Mouse (Mus musculus): ENCODE data around the gene C1qtnf1.
A peak's percentile ranks its signal among the peaks of the same experiment; 100 is the strongest.
"Not testable (repeated sequence)": the region's sequence is repeated elsewhere in the genome, so short reads cannot be mapped to it uniquely, and the experiment has no call there.

C1qtnf1 gene

DNA sequence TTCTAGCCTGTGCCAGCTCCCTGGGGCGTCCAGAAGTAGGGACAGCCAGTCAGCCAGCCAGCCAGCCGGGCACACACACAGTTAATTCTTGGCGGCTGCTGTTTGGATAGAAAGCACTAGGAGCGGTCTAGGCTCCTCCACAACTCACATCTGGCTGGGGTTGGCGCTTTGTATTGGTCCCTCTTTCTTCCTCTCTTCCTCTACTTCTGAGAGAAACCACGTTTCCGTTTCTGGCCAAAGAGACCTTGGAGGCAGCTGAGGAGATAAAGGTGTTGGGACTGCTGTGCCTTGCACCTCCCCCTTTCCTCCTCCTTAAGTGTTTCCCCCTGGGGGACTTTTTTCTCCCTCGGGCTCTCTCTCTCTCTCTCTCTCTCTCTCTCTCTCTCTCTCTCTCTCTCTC, at the start of gene C1qtnf1:
Gene C1qtnf1, plus strand, starts transcription at position 218 of the 400 bp plus-strand sequence.
- DNase-seq (ENCODE audit: low read depth, low spot score), result no peak

DNA sequence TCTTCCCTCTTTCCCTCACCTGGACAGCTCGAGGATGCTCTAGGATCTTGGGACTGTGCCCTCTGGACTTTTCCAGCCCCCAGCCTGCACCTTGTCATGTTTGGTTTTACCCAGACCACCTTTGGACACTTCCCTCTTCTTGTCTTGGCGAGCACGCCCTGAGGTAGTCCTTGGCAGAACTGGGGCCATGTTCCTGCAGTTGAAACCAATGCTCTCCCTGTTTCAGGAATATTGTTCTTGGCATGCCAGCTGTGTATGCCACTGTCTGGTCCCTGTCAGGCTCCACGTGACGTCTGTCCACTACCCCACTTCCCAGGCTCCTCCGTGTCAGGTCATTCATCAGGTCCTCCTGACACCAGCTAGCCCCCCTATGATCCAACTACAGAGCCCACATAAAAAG, 49.3 kb upstream of the C1qtnf1 start:
- no peak for DNase-seq (ENCODE audit: low read depth, low spot score)

DNA sequence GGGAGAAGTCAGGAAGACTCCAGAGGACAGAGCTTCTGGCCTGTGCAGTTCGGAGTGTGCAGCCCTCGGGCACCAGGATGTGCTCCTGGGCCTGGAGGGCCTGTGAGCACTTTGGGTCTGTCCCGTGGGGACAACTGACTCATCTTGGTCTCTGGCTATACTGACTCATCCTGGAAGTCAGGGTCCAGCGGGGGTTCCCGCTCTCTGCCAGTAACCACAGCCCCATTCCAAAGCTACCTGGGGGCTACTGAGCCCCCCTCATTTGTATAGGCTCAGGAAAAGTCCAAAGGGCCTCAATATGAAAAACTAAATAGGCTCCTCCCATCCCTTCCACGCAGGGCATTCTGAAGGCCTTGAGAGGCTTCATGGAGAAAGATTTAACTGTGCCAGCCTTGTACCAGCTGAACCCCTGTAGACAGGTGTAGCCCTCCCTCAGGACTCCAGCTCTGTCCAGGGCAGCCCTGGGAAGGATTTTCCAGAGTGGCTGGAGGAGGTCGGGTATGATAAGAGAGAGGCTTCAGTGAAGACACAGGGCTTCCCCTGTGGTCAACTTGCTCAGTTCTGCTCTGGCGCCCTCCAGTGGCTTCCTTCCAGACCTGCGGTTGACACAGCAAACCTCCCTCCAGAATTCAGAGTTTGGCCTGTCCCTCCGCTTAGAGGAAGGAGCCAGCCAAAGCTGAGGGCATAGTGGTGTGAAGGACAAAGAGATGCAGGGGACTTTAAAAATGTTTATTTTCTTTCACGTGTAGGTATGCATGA, 48.6 kb upstream of the C1qtnf1 start:
- peak; percentile 81 for DNase-seq (ENCODE audit: low read depth, low spot score)

DNA sequence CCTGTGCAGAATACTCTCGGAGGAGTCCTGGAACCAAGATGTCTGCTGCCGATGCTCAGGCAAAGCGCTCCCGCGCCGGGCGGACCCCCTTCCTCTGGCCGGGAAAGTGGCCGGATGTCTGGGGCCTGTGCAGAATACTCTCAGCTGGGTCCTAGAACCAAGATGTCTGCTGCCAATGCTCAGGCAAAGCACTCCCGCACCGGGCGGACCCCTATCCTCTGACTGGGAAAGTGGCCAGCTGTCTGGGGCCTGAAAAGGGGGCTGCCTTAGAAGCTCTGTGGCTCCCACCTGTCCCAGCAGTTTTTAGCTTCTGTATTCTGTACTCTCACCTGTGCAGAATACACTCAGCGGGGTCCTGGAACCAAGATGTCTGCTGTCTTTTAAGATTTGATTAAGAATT, 40.2 kb upstream of the C1qtnf1 start:
- not testable (repeated sequence) for DNase-seq (ENCODE audit: low read depth, low spot score)

DNA sequence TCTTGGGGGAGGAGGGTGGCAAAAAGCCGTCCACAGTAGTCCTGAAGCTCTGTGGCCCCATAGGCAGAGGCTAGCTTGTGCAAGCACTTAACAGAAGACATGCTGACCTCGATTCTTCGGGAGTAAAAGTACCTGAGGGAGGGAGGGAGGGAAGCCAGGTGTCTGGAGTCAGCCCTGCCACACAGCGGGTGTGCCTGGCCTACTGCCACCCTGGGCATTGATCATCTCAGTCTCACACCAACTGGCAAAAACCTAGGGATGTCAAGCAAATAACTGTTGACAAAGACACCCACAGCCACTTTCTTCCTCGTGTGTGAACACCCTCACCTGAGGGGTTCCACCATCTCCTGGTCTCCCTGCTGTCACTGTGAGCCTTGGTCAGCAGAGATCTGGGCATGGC, 34.0 kb upstream of the C1qtnf1 start:
- DNase-seq (ENCODE audit: low read depth, low spot score), result no peak

DNA sequence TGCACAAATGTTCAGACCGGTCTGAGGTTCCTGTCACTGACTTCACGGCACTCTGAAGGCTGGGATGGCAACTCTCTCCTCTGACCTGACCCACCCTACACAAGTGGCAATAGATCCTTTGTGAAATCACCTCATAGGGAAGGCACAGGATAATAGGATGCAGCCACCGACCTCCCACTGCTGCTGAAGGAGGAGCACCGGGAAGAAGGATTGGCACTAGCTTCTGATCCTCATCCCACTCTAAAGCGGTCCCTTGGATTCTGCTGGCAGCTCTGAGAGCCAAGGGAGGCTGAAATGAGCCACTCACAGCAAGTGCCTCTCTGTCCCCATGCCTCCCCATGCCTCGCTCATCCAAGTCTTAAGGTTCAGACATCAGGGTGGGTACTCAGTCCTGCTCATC, 33.5 kb upstream of the C1qtnf1 start:
- DNase-seq (ENCODE audit: low read depth, low spot score), result no peak

DNA sequence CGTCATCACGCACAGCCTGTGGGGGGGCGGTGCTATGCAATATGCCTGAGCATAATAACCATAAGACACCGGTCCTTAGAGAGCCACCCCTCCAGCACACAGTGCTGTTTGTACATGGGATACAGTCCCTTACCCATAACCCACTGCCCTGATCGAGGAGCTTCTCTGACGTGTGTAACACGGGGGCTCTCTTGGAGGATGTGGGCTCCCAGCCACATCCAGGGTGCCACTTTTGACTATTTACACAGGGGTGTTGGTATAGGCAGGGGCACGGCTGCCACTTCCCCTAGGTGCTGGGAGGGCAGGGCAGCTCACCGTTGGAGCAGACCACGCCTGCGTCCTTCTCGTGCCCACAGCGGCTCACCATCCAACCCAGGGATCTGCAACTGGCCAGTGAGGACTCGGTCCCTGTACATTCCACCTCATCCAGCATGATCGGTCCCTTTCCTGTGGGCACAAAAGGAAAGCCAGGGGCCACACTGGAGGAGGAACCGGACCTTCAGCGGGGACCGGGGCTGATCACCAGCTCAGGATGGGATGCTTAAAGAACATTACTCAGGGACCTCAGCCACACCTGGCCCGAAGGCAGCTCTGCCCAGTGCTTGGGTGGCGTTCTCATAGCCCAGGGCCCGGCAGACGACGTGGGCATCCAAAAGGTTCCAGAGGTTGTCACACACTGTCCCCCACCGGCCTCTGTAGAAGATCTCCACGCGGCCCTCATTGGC, 30.0 kb upstream of the C1qtnf1 start:
- no peak for DNase-seq (ENCODE audit: low read depth, low spot score)

DNA sequence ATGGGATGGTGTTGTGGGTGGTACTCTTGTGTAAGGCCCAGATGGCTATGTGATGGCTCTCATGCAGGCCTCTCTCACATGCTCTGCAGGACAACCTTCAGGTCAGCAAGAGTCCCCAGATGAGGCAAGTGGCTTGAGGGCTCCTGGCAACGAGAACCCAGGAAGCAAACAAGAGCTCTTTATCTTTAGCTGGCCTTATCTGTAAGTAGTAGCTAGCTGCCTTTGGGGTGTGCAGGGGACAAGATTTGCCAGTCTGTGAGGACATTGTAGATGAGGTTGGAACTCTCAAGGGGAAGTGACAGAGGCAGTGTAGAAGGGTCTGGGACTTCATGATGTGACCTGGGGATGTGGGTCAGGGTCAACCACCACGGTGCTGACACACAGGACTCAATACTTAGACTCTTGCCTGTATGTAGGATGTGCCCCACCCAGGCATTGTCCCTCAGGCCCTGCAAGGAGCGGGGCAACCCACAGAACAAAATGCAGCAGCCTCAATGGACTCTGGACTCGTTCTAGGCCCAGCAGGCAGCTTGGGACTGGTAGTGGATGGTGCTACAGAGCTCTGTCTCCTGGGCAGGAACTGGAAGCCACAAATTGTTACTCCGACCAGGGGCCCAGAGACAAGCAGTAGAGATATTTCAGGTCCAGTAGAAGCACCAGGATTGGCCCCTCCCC, 28.0 kb upstream of the C1qtnf1 start:
- DNase-seq (ENCODE audit: low read depth, low spot score), result no peak

DNA sequence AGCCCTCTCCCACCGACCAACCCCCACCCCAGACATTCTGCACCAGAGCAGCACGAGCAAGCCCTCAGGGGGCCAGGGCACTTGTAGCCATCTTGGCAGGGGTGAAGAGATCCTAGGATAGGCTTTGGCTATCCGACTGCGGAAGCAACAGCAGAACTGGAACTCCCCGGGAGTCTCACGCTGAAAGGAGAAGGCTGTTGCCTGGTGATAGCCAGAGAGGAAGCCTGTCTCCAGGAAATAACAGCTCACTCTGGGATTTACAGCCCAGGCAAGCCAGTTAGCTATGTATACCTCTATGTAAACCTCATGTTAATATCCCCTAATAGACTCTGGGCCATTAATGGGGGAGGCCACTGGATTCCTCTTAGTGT, 27.5 kb upstream of the C1qtnf1 start:
- DNase-seq (ENCODE audit: low read depth, low spot score), result no peak

DNA sequence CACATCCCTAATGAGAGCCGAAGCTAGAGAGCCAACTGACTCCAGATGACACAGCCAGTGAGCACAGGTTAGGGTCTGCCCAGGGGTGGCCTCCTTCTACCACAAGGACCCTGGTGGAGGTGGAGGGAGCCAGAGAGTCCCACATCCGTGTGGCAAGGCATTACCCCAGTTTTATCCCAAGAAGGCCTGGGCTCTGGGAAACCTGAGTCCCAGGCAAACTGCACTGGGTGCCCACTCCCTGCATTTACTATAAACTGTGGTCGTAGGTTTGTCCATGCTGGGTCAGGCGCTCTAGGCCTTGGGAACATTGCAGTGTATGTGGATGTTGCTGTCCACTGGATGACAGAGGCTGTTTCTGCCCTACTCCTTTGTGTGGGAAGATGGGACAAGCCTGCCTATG, 26.8 kb upstream of the C1qtnf1 start:
- no peak for DNase-seq (ENCODE audit: low read depth, low spot score)

DNA sequence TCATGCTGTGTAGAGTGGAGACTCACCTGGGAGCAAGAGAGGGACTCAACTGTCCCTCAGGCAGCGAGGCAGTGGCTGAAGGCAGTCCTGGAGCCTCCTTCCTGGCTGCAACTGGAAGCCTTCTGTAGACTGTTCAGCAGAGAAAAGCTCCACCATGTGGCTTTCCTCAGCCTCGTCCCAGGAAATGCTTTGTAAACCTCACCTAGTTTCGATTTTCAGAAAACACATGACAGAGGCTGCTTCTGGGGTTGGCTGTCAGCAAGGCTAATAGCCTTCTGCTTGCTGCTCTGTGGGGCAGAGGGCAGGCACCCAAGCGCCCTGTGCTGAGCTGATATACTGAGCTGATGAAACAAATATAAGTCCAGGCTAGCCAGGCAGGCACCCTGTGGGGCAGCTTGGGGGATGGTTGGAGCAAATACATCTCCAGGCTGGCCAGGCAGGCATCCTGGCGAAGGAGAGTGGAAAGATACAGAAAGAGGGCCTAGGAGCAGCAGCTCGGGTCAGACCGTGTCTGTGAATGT, 26.2 kb upstream of the C1qtnf1 start, which contains the start of gene Lgals3bp:
Gene Lgals3bp, minus strand, starts transcription at position 333 of the 521 bp plus-strand sequence.
- peak; percentile 87 for DNase-seq (ENCODE audit: low read depth, low spot score)

DNA sequence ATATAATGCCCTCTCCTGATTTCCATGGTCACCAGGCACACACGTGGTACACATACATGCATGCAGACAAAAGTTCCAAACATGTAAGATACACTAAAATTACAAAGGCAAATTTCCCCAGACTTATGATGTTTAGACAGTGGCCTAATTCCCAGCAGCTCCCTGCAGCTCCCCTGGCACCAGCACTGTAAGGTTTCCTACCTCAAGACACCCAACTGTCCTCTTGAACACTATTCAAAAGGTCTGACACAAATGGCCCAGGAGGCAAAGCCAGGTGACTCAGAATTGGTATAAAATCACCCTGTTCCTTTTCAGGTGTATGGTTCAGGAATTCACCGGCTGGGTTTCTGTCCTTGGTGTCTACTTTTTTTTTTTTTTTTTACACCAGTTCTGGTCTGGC, 24.8 kb upstream of the C1qtnf1 start:
- DNase-seq (ENCODE audit: low read depth, low spot score), result no peak

DNA sequence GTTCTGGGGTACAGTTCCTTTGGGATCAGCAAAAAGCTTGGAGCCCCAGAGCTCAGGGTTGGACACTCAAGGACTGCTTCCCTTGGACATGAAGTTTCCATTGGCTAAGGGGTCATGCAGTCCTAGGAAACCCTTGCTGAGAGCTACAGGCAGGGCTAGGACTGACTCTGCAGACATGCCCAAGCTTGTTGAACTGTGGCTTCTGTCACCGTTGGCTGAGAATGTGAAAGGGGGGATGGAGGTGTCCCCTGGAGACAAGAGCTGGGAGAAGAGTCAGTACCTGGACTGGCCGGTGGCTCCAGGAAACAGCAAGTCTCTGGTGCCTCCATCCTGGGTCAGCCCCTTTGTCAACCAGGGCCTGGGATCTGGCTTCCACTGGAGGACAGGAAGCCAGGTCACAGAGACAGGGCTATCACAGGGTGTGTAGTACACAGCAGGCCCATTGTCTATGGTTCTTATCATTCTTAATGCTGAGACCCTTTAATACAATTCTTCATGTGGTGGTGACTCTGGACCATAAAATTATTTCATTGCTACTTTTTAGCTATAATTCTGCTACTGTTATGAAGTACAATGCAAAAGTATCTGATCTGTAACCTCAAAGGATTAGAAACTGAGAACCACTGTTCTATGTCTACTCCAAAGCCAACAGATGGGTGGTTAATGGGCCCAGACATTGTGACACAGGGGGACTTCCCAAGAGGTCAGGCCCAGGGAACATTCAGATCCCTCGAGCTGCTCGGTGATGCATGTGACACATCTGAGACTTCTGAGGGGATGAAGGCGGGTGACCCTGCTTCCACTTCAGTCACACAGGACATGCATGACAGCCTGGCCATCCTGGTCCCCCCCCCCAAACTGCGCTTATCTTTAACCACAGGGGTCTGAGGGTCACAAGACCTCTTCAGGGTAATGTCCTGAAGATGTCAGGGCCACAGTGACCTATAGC, 23.8 kb upstream of the C1qtnf1 start:
- no peak for DNase-seq (ENCODE audit: low read depth, low spot score)

DNA sequence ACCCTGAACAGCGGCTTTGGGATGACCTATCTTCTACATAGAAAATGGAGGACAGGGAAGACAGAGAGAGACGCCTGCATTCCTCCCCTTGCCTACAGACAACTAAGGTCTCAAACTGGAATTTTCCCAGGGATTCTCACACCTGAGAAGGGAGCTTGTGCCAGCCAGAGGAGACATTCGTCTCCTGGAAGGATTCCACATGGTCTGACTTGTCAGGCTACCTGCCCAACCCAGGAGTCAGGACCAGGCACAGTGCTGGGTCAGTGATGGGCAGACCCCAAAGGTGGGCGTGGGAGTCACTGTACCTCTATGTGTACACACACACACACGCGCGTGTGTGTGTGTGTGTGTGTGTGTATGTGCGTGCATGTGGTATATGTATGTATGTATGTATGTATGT, 22.7 kb upstream of the C1qtnf1 start:
- DNase-seq (ENCODE audit: low read depth, low spot score), result no peak

DNA sequence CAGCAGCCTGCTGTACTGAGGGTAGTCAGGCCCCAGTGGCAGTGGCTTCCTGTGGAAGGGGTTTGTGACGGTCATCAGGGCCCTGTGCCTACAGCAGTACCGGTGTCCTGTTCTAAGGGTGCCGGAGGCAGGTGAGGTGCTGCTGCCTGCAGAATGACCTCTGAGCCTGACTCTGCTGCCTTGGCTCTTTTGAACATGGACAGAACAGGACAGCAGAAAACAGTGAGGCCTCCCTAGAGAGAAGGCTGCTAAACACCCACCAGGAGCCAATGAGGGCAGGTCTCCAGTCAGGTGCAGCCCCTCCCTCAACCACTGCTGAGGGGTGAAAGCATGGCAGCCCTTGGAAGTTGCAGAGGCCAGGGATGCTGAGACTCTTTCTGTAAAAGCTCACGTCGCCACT, 21.5 kb upstream of the C1qtnf1 start:
- DNase-seq (ENCODE audit: low read depth, low spot score), result no peak

DNA sequence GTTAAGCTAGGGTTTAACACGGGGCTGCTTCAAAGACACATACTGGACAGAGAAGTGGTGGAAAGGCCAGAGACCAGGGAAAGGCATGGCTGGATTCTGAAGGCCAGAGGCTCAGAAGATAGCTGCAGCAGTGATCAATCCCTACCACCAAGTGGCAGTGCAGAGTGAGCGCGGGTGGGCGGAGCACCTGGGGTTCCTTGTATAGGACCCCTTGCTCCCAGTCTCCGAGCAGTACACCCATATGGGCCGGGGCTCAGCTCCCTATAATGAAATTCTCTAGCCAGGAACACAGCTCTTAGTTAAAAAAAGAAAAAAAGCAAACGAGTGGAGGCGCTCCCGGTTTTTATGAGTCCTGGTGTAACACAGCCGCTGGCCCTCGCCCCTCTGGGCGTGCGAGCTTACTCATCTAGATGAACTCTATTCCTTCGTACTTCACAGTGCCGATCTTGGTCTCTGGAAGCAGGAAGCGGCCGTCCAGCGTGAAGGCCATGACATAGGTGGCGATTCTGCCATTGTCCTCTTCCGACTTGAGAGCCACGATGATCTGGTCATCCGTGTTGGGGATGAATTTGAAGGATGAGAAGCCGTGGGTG, 20.6 kb upstream of the C1qtnf1 start:
- DNase-seq (ENCODE audit: low read depth, low spot score), result no peak

DNA sequence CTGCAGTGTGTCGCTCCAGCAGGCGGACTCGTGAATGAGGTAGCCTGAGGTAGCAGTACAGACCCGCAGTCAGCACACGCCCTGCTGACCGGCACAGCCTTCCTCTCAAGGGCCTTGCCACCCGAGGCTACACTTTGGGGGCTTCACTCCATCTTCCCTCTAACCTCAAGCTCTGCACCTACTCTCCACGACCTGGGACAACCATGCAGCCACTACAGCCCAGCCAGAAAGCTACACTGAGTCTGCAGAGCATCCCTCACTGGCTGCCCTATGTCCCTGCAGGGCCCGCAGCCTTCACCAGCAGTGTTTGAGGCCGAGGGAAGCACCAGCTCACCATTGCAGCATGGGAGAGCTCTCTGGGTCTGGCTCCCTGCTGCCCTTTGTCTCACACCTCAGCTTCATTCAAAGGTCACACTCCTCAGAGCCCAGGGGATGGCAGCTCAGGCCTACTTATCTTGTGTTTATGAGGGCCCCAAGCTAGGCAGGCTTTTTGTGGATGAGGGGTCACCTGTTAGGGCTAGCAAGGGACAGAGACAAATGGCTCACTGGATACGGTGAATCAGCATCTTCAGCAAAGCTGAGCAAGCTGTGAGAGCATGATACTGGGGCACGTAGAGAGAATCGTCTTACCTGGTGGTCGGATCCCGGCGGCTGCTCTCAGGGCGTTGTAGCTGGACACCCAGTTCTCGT, 19.8 kb upstream of the C1qtnf1 start:
- no peak for DNase-seq (ENCODE audit: low read depth, low spot score)

DNA sequence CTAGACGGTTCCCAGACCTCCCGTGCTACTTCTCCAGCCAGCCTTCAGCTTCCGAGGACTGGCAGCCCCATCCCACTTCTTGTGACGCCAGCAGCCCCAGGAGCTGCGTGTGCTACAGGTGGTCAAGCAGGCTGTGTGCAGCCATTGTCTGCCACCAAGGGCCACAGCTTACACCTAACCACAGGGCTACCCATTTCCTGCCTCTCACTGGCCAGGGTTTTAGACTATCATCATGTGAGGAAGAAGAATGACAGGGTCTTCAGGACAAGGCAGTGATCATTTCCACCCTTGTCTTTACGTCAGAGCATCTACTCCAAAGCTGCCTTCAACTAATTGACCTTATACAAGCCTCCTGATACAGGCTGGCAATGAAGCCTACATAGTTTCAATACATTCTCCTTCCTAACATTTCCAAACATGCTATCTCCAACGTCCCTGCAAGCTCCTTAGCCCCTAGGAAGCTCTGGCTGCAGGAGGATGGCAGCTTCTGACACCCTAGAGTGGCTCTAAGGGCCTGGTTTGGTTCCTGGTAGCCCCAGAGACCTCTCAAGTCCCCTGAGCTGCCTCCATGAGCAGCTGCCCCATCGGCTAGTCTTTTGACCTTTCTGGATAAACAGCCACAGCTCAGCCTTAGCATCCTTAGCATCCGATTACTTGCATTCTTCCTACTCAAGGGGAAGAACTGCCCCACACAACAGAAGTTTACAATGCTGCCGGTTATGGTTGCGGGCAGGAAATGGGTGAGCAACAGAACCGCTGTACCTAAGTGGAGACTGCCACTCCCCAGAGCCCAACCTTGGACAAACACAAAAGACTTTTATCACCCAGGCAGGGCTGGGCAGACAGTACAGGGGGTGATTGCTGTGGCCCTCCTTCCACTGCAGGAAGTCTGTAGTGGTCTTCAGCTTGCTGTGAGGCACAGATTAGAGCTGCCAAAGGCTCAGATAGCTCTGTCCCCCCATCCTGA, 18.6 kb upstream of the C1qtnf1 start:
- DNase-seq (ENCODE audit: low read depth, low spot score), result no peak

DNA sequence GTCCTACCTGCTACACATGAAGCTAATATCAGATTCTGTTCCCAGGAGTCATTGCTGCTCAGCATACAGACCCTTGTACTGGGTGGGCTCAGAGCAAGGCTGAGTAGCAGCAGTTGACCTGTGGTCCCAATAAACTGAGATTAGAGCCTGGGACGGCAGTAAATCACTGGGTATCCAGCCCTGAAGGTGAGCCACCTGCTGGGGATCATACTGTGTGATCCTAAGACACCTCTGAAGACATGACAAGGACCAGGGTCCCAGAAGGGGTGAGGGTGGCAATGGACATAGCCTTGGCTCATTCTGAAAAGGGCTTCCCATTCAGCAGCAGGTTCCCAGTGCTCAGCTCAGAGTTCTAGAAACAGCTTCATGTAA, 17.9 kb upstream of the C1qtnf1 start:
- DNase-seq (ENCODE audit: low read depth, low spot score), result no peak
